Mouse (Mus musculus) left cerebral cortex, adult 11 months (tissue): ENCODE measurements at regions not wholly inside any gene's neighbourhood (a gene's known extent, or its start where the extent isn't known, plus 50 kb on each side); places are given as distances from the start of the nearest gene placed in this dataset.

Experiments used
- DNase-seq: peaks from one replicate; pipeline ENCODE4 v3.0.0; 2022; ENCODE audit warnings: low spot score

GRCm38 (mm10) chr3:158707411-158707810, 145.4 kb upstream of the Lrrc7 start:
- peak; percentile 8 for DNase-seq

- DNase-seq = no peak
These were observed 132.9 kb upstream of the Lrrc7 start for GRCm38 (mm10) chr3:158694936-158695335.

DNA sequence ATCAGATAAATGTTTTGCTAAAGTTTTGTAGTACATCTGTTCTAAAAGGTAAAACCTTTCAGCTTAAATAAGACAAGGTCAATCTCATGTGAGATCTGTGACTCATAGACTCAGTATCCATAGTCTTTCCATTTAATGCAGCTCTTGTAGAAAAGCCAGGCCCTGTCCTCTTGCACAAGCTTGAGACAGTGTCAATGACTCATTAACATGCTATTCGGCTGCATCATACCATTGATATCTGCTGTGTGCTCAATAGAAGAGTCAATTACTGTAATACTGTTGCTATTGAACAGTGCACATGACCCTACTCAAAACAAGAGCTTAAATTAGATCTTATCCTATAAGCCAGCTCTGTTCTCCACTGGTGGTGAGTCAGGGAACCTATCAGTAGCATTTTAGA, 128.7 kb upstream of the Lrrc7 start:
- DNase-seq = no peak

DNA sequence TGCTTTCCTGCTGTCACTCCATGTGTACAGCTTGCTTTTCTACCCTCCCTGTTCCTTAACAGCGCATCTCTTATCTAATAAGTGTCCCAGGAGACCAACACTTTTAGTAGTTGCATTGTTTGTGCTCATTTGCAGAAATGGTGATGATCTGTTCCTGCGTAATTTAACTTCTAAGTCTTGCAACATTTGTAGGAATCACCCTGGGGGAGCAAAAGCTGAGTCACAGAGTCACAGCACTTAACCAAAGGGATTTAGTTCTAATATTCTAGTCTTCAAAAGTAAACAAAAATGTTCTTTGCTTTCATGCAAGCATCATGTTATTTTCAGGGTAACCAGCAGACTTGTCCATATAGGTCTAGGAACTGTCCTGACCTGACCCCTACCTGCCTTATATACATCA, 83.7 kb upstream of the Lrrc7 start:
- DNase-seq = no peak
